Mouse (Mus musculus) heart, embryonic 13.5 days (tissue): ENCODE data around the gene Cacna1b. TPM values are rescaled to one million over a fixed set of nuclear protein-coding genes. Genes with fewer than 3 reads are reported as not detected.

ENCODE experiments used
- ATAC-seq: fragments of 200-750 bp; cut with Nextera tagmentation; 2 replicates; pipeline ENCODE4 v1.8.0; 2017; ENCODE audit warnings: moderate TSS enrichment; ENCODE audit not compliant: insufficient number of reproducible peaks, low FRiP score, low TSS enrichment; ENCODE audit errors: extremely low read depth
- H3K27ac ChIP-seq: fragments of 300-500 bp; sonication (generic); replicated peaks from 2 replicates; pipeline ENCODE4 v1.5.1; 2015; ENCODE audit warnings: moderate library complexity, mild to moderate bottlenecking, inconsistent platforms
- H3K27me3 ChIP-seq: fragments of 300-500 bp; sonication (generic); replicated peaks from 2 replicates; pipeline ENCODE4 v1.6.1; 2015; ENCODE audit warnings: mild to moderate bottlenecking, inconsistent platforms
- H3K36me3 ChIP-seq: fragments of 300-500 bp; sonication (generic); 2 replicates; pipeline ENCODE4 v1.6.1; 2015; ENCODE audit warnings: mild to moderate bottlenecking, inconsistent platforms
- H3K4me1 ChIP-seq: fragments of 300-500 bp; sonication (generic); 2 replicates; pipeline ENCODE4 v1.6.1; 2015; ENCODE audit warnings: inconsistent platforms
- H3K4me2 ChIP-seq: fragments of 300-500 bp; sonication (generic); 2 replicates; pipeline ENCODE4 v1.6.1; 2015; ENCODE audit warnings: inconsistent platforms, mild to moderate bottlenecking, moderate library complexity
- H3K4me3 ChIP-seq: fragments of 300-500 bp; sonication (generic); 2 replicates; pipeline ENCODE4 v1.5.1; 2015; ENCODE audit warnings: moderate library complexity, mild to moderate bottlenecking, inconsistent platforms
- H3K9ac ChIP-seq: fragments of 300-500 bp; sonication (generic); 2 replicates; pipeline ENCODE4 v1.6.1; 2015; ENCODE audit warnings: inconsistent platforms, mild to moderate bottlenecking, moderate library complexity
- H3K9me3 ChIP-seq: fragments of 300-500 bp; sonication (generic); 2 replicates; pipeline ENCODE4 v1.6.1; 2016; ENCODE audit warnings: inconsistent platforms
- WGBS: fragments of 180-500 bp; shearing (Covaris S2); methylation state at CpG from one replicate; pipeline ENCODE4 v1.1.7; 2015; ENCODE audit warnings: mixed read lengths; 5-methylcytosine and 5-hydroxymethylcytosine counted together
- polyA plus RNA-seq: library from polyadenylated mRNA; unstranded; fragments of >200 nt; fragmentation: Nextera tagmentation; extraction: Ambion mirVana; gene quantifications from 2 replicates; pipeline ENCODE4 v1.2.1, GENCODE M21; 2015

Cacna1b gene
- polyA plus RNA-seq, 1 experiment from 2014 or later, result 0.15 TPM

DNA sequence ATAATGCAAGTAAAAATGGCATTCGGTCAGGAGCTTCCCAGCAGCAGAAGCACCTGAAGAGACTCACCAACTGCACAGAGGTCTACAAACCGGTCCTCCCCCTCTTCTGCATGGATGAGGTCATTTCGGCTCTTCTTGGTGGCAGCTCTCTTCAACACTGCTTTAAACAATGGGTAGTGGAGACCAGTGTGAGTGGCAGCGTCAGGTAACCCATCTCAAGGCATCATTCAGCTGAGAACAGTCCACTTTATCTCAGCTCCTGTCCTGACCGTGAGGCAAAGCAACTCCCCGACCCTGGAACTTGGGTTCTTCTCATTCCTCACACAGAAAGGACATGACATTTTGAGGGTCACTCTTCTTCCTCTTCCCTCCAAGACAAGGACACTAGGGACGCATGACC lies 45.0 kb downstream of the Cacna1b start:
- Histone ChIP-seq H3K4me1 (peaks cover 5% of the 10 kb centered on the region), H3K4me3 (no peak overlapping the region), H3K4me2 (no peak overlapping the region), H3K27me3 (no peaks in the 10 kb centered on the region), H3K36me3 (no peaks in the 10 kb centered on the region), H3K9ac (no peak overlapping the region), H3K27ac (no peak overlapping the region), H3K9me3 (no peaks in the 10 kb centered on the region)
- WGBS, result 70% methylated on average over 7 of the region's 7 CpGs
- no peak for ATAC-seq

DNA sequence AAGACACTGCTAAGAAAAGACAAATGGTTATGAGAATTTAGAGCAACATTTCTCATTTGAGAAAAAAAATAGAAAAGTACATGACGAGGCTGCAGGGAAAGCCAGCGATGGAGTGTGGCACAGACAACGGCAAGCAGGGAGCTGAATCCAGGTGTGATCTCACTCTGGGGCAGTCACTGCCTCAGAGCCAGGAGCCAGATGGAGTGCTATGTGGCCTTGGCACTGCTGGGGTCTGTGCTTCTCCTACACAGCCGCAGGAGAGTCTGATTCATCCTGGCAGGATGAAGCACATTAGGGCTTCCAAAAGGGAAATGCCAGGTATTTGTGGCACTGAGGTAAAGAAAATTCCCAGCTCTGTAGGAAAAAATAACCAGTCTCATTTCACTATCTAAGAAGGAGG lies 45.5 kb downstream of the Cacna1b start:
- peaks cover 5% of the 10 kb centered on the region for H3K4me1 ChIP-seq
- H3K27ac ChIP-seq, result no peak overlapping the region
- H3K4me3 ChIP-seq, result no peak overlapping the region
- H3K9me3 ChIP-seq, result no peaks in the 10 kb centered on the region
- 69% methylated on average over 4 of the region's 4 CpGs for WGBS
- ATAC-seq, result no peak
- no peaks in the 10 kb centered on the region for H3K27me3 ChIP-seq
- H3K36me3 ChIP-seq, result no peaks in the 10 kb centered on the region
- no peak overlapping the region for H3K9ac ChIP-seq
- H3K4me2 ChIP-seq, result no peak overlapping the region

DNA sequence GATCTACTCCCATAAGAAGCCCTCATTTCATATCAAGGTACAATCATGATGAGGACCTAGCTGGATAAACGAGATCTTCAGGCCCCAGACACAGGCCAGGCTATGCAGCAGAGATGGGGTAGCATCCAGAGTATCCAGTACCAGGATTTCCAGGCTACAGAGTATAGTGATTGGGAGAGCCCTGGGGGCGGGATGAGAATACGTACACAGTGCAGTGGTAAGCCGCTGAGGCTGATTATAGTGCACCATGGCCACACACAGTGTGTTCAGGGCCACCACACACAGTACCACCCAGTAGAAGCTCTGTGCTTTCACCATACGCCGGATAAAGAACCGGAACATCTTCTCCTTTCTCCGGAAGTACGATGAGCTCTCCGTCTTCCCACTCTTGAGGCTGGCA lies 57.0 kb downstream of the Cacna1b start:
- no peak overlapping the region for H3K27ac ChIP-seq
- no peak overlapping the region for H3K4me2 ChIP-seq
- no peak for ATAC-seq
- no peaks in the 10 kb centered on the region for H3K27me3 ChIP-seq
- no peak overlapping the region for H3K9ac ChIP-seq
- H3K4me3 ChIP-seq, result no peak overlapping the region
- no peaks in the 10 kb centered on the region for H3K36me3 ChIP-seq
- 0 out of 2 replicates have a peak, but pooled peaks cover 9% of the 10 kb centered on the region for H3K9me3 ChIP-seq
- no peaks in the 10 kb centered on the region for H3K4me1 ChIP-seq
- 74% methylated on average over 10 of the region's 10 CpGs for WGBS

DNA sequence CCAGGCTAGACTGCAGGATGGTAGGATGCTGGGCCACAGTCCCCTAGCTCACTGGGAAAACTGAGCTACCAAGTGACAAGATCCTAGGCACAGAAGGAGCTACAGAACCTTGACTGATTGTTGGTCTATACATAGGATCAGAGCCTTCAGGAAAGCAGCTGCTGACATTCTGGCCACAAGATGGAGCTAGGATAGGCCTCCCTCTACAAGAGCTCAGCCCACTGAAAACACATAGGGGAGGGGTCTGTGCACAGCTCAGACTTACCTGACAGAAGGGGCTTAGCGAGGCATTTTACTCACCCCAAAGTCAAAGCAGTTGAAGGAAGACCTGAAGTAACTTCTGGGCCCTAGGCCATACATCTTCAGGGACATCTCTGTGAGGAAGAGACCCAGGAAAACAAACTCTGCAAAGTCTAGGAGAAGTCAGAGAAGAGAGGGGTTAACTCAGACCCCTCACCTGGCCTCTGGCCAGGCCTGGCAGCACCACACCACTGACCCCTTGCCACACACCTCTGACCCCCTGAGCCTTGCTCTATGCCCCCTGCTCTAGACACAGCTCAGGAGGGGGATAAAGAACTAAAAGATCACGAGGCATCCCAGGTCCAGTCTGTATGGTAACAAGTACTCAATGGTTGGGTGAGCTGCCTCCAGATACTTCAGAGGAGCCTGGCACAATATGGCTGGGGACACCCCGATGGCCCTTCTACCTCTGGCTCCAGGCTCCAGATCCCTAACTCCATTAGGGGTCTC lies 60.6 kb downstream of the Cacna1b start:
- no peak for ATAC-seq
- Histone ChIP-seq H3K4me1 (no peaks in the 10 kb centered on the region), H3K9me3 (no peaks in the 10 kb centered on the region), H3K27ac (no peak overlapping the region), H3K9ac (no peak overlapping the region), H3K36me3 (no peaks in the 10 kb centered on the region), H3K4me3 (no peak overlapping the region), H3K27me3 (no peaks in the 10 kb centered on the region), H3K4me2 (no peak overlapping the region)
- 66% methylated on average over 3 of the region's 3 CpGs for WGBS

DNA sequence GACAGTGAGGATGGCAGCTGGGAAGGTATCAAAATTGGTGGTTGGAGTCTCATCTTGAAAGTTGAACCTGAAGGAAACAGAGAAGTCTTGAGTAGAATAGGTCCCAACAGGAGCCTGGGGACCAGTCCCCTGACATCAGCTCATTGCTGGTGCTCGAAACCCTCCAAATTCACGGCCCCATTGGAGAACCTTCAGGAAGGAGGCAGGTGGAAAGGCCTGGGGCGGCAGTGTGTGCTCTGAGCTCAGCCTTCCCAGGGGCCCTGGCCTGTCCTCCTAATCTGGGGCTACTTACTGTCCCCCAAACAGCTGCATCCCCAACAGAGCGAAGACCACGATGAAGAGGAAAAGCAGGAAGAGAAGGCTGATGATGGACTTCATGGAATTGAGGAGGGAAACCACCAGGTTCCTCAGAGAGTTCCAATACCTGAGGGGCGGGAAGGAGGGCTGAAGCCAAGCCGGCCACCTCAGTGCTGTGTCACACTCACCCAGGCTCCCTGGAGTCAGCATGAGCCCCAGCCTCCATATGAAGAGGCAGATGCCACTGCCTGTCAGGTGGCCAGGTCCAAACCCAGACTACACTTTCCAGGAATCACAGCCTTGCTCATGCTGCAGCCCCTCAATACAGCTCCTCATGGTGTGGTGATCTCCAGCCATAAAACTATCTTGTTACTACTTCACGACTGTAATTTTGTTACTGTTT lies 65.5 kb downstream of the Cacna1b start:
- Histone ChIP-seq H3K27ac (no peak overlapping the region), H3K9ac (no peak overlapping the region), H3K9me3 (no peaks in the 10 kb centered on the region), H3K4me3 (no peak overlapping the region), H3K27me3 (no peaks in the 10 kb centered on the region), H3K36me3 (no peaks in the 10 kb centered on the region), H3K4me1 (no peaks in the 10 kb centered on the region), H3K4me2 (no peak overlapping the region)
- no peak for ATAC-seq
- 75% methylated on average over 8 of the region's 8 CpGs for WGBS

DNA sequence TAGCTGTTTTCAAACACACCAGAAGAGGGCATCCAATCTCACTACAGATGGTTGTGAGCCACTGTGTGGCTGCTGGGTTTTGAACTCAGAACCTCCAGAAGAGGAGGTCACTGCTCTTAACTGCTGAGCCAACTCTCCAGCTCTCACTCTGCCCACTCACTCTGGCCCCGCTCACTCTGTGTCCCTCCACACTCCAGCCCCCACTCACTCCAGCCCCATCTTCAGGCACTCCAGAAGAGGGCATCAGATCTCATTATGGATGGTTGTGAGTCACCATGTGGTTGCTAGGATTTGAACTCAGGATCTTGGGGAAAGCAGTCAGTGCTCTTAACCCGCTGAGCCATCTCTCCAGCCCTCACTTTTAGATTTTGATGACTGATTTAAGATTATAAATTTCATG lies 70.6 kb downstream of the Cacna1b start:
- no peak overlapping the region for H3K4me3 ChIP-seq
- no peaks in the 10 kb centered on the region for H3K4me1 ChIP-seq
- 80% methylated on average over 2 of the region's 2 CpGs for WGBS

DNA sequence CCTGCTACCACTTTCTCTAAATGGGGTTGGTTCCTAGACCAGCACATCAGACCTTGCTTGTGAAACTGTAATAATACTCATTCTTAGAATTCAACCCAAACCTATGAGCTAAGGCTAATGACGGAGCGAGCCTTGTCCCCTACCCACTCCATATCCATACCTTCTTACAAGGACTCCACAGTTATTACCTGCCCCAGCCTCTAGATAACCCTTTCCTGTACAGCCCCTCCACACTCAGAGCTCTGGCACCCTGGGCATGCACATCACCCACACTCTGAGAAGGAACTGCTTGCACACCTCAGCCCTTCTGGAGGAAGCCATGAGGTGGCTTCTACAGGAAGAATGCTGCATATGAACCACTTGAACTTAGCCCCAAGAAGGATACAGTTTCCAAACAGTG lies 72.6 kb downstream of the Cacna1b start:
- Histone ChIP-seq H3K9me3 (no peaks in the 10 kb centered on the region), H3K4me2 (no peak overlapping the region), H3K36me3 (no peaks in the 10 kb centered on the region), H3K4me1 (no peaks in the 10 kb centered on the region), H3K27me3 (0 out of 2 replicates have a peak, but pooled peaks cover 6% of the 10 kb centered on the region), H3K9ac (no peak overlapping the region), H3K27ac (no peak overlapping the region), H3K4me3 (no peak overlapping the region)
- 71% methylated on average over 2 of the region's 2 CpGs for WGBS
- no peak for ATAC-seq

More for the DNA sequence above, 70.6 kb downstream of the Cacna1b start:
- no peak for ATAC-seq
- no peaks in the 10 kb centered on the region for H3K27me3 ChIP-seq
- H3K36me3 ChIP-seq, result no peaks in the 10 kb centered on the region
- no peak overlapping the region for H3K27ac ChIP-seq
- no peak overlapping the region for H3K4me2 ChIP-seq
- H3K9me3 ChIP-seq, result no peaks in the 10 kb centered on the region
- H3K9ac ChIP-seq, result no peak overlapping the region

DNA sequence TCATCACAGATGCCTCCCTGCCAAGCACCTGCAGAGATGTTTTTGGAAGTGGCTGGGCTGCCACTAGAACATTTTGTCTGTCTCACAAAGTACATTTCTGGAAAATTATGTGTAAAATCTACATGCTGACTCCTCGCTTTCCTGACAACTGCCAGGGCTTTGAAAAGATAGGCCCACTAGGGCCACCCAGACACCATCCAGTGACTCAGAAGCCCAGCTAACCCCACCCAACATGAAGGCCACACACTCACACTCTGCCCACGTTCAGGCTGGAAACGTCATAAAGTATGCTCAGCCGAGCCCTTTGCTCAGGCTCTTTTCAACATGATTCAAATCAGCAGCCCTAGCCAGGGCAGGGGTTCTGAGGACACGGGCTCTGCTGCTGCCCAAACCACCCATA lies 77.6 kb downstream of the Cacna1b start:
- ATAC-seq, result no peak
- Histone ChIP-seq H3K9ac (no peak overlapping the region), H3K4me2 (no peak overlapping the region), H3K4me3 (no peak overlapping the region), H3K27me3 (peaks cover 20% of the 10 kb centered on the region), H3K36me3 (no peaks in the 10 kb centered on the region), H3K4me1 (no peaks in the 10 kb centered on the region), H3K9me3 (no peaks in the 10 kb centered on the region), H3K27ac (no peak overlapping the region)
- WGBS, result 68% methylated on average over 5 of the region's 5 CpGs

DNA sequence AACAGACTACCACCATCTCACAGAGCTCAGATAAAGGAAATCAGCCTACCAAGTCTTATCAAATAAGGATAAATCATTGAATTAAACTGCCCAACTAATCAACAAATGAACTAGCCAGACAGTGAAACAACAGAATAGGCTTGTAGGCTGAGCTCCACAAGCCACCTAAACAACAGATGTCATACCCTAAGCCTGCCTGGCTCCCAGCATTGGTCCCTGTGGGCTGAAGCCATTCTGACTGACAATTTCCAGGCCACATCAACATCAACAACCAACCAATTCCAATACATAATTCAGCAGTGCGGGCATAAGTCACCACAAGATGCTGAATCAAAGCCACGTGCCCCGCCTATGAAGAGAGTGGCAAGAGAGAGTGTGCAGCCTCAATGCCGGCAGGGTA lies 78.2 kb downstream of the Cacna1b start:
- H3K4me3 ChIP-seq, result no peak overlapping the region
- no peak for ATAC-seq
- peaks cover 26% of the 10 kb centered on the region for H3K27me3 ChIP-seq
- no peaks in the 10 kb centered on the region for H3K36me3 ChIP-seq
- no peak overlapping the region for H3K9ac ChIP-seq
- H3K4me2 ChIP-seq, result no peak overlapping the region
- no peak overlapping the region for H3K27ac ChIP-seq
- no peaks in the 10 kb centered on the region for H3K9me3 ChIP-seq
- no peaks in the 10 kb centered on the region for H3K4me1 ChIP-seq
- 77% methylated on average over 4 of the region's 4 CpGs for WGBS

DNA sequence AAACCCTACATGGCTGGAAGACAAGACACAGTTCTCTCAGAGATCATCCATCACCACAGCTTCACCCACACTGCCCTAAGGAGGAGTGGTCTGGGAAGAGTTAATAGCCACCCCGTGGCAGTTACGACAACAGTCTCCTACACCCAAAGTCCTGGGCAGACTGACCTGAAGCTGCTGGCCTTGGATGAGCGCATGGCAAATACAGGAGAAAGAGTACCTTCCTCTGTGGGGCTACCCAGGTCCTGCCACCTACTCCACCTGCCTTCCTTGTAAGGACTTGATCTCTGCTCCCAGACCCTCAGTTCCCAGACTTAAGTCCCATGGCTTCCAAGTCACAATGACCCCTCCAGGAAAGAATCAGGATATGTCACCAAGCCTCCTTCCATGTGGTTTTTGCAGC lies 79.7 kb downstream of the Cacna1b start:
- H3K4me3 ChIP-seq, result no peak overlapping the region
- H3K27me3 ChIP-seq, result peaks cover 41% of the 10 kb centered on the region
- peaks cover 8% of the 10 kb centered on the region for H3K4me1 ChIP-seq
- no peak overlapping the region for H3K9ac ChIP-seq
- no peaks in the 10 kb centered on the region for H3K36me3 ChIP-seq
- H3K9me3 ChIP-seq, result no peaks in the 10 kb centered on the region
- ATAC-seq, result no peak
- 72% methylated on average over 3 of the region's 3 CpGs for WGBS
- no peak overlapping the region for H3K4me2 ChIP-seq
- H3K27ac ChIP-seq, result no peak overlapping the region

DNA sequence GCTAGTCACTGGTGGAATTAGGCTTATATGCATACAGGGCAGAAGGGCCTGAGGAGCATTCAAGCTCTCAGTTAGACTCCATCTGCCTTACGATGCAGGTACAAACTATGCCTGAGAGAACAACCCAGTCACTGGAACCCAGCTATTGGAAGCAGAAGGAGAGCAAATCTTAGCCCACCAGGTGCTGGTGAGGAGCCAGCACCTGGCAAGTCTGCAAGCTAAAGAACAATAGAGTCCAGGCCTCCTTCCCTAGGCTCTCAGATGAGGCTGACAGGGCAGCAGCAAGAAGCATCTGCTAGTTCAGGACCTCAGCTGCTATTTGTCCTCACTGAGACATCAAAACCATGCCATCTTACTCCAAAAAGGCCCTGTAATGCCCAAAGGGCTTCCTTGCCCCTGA lies 82.2 kb downstream of the Cacna1b start:
- ATAC-seq, result no peak
- no peak overlapping the region for H3K27ac ChIP-seq
- H3K9me3 ChIP-seq, result no peaks in the 10 kb centered on the region
- H3K4me3 ChIP-seq, result no peak overlapping the region
- WGBS, result 91% methylated on average over 1 of the region's 1 CpGs
- H3K27me3 ChIP-seq, result peaks cover 43% of the 10 kb centered on the region
- peaks cover 8% of the 10 kb centered on the region for H3K4me1 ChIP-seq
- H3K36me3 ChIP-seq, result no peaks in the 10 kb centered on the region
- no peak overlapping the region for H3K9ac ChIP-seq
- no peak overlapping the region for H3K4me2 ChIP-seq

DNA sequence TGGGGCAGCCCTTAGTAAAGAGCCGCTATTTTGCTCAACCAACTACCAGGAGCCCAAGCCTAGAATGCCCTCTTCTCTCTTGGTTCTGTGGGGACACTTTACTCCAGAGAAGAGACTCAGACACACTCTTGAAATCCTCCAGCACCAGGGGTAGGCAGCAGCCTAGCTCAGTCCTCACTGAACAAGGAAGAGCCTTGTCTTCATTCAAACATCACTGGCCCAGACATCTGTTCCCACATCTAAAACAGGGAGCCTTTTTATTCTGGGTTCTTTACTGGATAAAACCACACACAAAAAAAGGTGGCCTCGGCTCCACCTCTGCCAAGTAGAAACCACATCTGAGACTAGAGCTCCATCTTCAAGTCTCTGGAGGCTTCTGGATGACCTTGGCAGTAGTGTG lies 82.8 kb downstream of the Cacna1b start:
- no peaks in the 10 kb centered on the region for H3K9me3 ChIP-seq
- no peaks in the 10 kb centered on the region for H3K36me3 ChIP-seq
- no peak overlapping the region for H3K27ac ChIP-seq
- ATAC-seq, result no peak
- peaks cover 8% of the 10 kb centered on the region for H3K4me1 ChIP-seq
- H3K27me3 ChIP-seq, result peaks cover 43% of the 10 kb centered on the region
- 79% methylated on average over 2 of the region's 2 CpGs for WGBS
- H3K4me3 ChIP-seq, result no peak overlapping the region
- no peak overlapping the region for H3K4me2 ChIP-seq
- H3K9ac ChIP-seq, result no peak overlapping the region
